Mouse (Mus musculus) right cerebral cortex, postnatal 14 days (tissue): ENCODE measurements around the gene Nxnl1.

Experiments used
- DNase-seq: peaks from one replicate; pipeline ENCODE4 v3.0.0; 2022

Nxnl1 gene

GRCm38 (mm10) chr8:71566501-71566900 is at the start of gene Nxnl1:
Nxnl1 (minus strand) TSS chr8:71566601.
- no peak for DNase-seq

- DNase-seq, result no peak
Observed at GRCm38 (mm10) chr8:71613418-71613817, 47.0 kb upstream of the Nxnl1 start.

- DNase-seq, result no peak
Observed at GRCm38 (mm10) chr8:71612141-71612540, 45.7 kb upstream of the Nxnl1 start.

GRCm38 (mm10) chr8:71610822-71611651 is 44.6 kb upstream of the Nxnl1 start, which contains the start of gene Colgalt1:
Colgalt1 (plus strand) TSS chr8:71610998.
- DNase-seq, result peak; percentile 94

GRCm38 (mm10) chr8:71604021-71604420 is 37.6 kb upstream of the Nxnl1 start:
- no peak for DNase-seq

GRCm38 (mm10) chr8:71602666-71603334 is 36.4 kb upstream of the Nxnl1 start:
- DNase-seq, result no peak

GRCm38 (mm10) chr8:71601939-71602665 is 35.7 kb upstream of the Nxnl1 start:
- no peak for DNase-seq

- no peak for DNase-seq
Observed at GRCm38 (mm10) chr8:71598841-71599240, 32.4 kb upstream of the Nxnl1 start.

GRCm38 (mm10) chr8:71598375-71598774 is 32.0 kb upstream of the Nxnl1 start:
- DNase-seq, result no peak

GRCm38 (mm10) chr8:71597451-71597850 is 31.1 kb upstream of the Nxnl1 start, which contains the start of gene Fam129c:
Fam129c (plus strand) TSS chr8:71597648.
- no peak for DNase-seq

GRCm38 (mm10) chr8:71596798-71597197 is 30.4 kb upstream of the Nxnl1 start:
- DNase-seq, result no peak

- no peak for DNase-seq
Observed at GRCm38 (mm10) chr8:71596384-71596783, 30.0 kb upstream of the Nxnl1 start.

- DNase-seq, result peak; percentile 94
Observed at GRCm38 (mm10) chr8:71595862-71596261, 29.5 kb upstream of the Nxnl1 start.

- DNase-seq, result no peak
Observed at GRCm38 (mm10) chr8:71594324-71594722, 27.9 kb upstream of the Nxnl1 start.

- DNase-seq, result no peak
Observed at GRCm38 (mm10) chr8:71593556-71594323, 27.3 kb upstream of the Nxnl1 start.

GRCm38 (mm10) chr8:71592374-71593170 is 26.2 kb upstream of the Nxnl1 start:
- peak; percentile 80 for DNase-seq

GRCm38 (mm10) chr8:71591471-71592373 is 25.3 kb upstream of the Nxnl1 start, which contains the start of gene Pgls:
Pgls (plus strand) TSS chr8:71592176.
- peak; percentile 96 for DNase-seq

GRCm38 (mm10) chr8:71591017-71591416 is 24.6 kb upstream of the Nxnl1 start:
- DNase-seq, result no peak

GRCm38 (mm10) chr8:71588762-71589161 is 22.4 kb upstream of the Nxnl1 start:
- no peak for DNase-seq

GRCm38 (mm10) chr8:71586891-71587290 is 20.5 kb upstream of the Nxnl1 start:
- DNase-seq, result peak; percentile 63
